Comparison of ENCODE assay signal across 14 mouse cellular contexts in genomic region chr5:106066706-106067105, GRCm38 (mm10).
"Had no signal": no experiment of that assay in that cellular context is flagged by ENCODE, and none has a peak within 500 bp of the region (broad histone marks: within the 10 kb centered on the region; RNA-seq: fewer than 3 reads in every experiment).

No protein-coding gene starts in this region.

- H3K27me3 ChIP-seq: midbrain, embryonic 12.5 days; neural tube, embryonic 13.5 days; neural tube, embryonic 15.5 days; stomach, embryonic 15.5 days had no signal

- H3K4me2 ChIP-seq: lung, embryonic 14.5 days; midbrain, embryonic 12.5 days; neural tube, embryonic 13.5 days; neural tube, embryonic 15.5 days; stomach, embryonic 15.5 days had no signal

- H3K9me3 ChIP-seq: stomach, embryonic 15.5 days had no signal

- H3K4me1 ChIP-seq: midbrain, embryonic 12.5 days; neural tube, embryonic 13.5 days; neural tube, embryonic 15.5 days; stomach, embryonic 15.5 days had no signal

- H3K9ac ChIP-seq: lung, embryonic 14.5 days; midbrain, embryonic 12.5 days; neural tube, embryonic 13.5 days; neural tube, embryonic 15.5 days; stomach, embryonic 15.5 days had no signal

- H3K36me3 ChIP-seq: midbrain, embryonic 12.5 days; neural tube, embryonic 13.5 days; neural tube, embryonic 15.5 days; stomach, embryonic 15.5 days had no signal

- H3K4me3 ChIP-seq: midbrain, embryonic 12.5 days; myocyte; neural tube, embryonic 13.5 days; neural tube, embryonic 15.5 days; stomach, embryonic 15.5 days had no signal

- H3K27ac ChIP-seq: midbrain, embryonic 12.5 days; neural tube, embryonic 13.5 days; neural tube, embryonic 15.5 days; stomach, embryonic 15.5 days; stomach, postnatal 0 days had no signal

- DNase-seq: lung, adult 18-20 months; lung, embryonic 14.5 days; lung, postnatal 10 days; lung, postnatal 4 days; right cerebral cortex, postnatal 14 days; thymus, adult 2 months; thymus, postnatal 25 days; thymus, postnatal 4 days had no signal
